13 mouse cellular contexts compared by ENCODE assay signal in the genomic region with DNA sequence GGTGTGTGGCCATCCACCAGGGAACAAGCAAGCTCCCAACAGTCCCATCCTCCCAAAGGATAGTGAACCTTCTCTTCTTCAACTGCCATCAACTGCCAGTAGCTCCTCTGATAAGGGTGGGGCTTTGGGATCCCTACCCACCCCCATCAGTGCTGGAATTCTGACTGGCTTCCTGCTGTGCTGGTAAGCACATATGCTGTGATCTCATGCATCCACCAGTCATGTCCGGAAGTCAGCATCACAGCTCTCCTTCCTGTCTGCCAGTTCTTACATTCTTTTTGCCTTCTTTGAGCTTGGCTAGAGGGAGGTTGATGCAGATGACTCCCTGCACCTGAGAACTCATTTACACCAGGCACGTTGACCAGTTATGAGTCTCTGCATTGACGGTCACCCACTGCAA. TPM values are rescaled to one million over a fixed set of nuclear protein-coding genes. Genes with fewer than 3 reads are reported as not detected.
DNase-seq lines count a peak whose midpoint lies in the region; ATAC-seq and TF ChIP-seq lines count a peak whose summit lies in the region.
"Had no signal": no experiment of that assay in that cellular context is flagged by ENCODE, and none has a peak within 500 bp of the region (broad histone marks: within the 10 kb centered on the region; RNA-seq: fewer than 3 reads in every experiment).

No protein-coding gene starts in this region.

- no peak overlapping the region for H3K9ac ChIP-seq in heart, embryonic 13.5 days
- H3K9ac ChIP-seq: forebrain, postnatal 0 days; hindbrain, embryonic 15.5 days; midbrain, embryonic 12.5 days had no signal

- 46% methylated on average over 3 of the region's 3 CpGs for WGBS in heart, embryonic 13.5 days
- 56% methylated on average over 3 of the region's 3 CpGs for WGBS in spleen, adult 2 months

- no peak for DNase-seq in heart, postnatal 25 days (ENCODE audit: low spot score)
- DNase-seq in spleen, adult 2 months (ENCODE audit: low read depth in 1 of 2, low spot score in 2 of 2) = peak in 1 of 2 experiments; percentile 5
- DNase-seq in spleen, postnatal 14 days (ENCODE audit: low spot score in 2 of 2) = no peak
- peak; percentile 63 for DNase-seq in induced T-regulatory cell, adult 2 months (ENCODE audit: low read depth)
- DNase-seq in thymus, postnatal 25 days = peak; percentile 37
- no peak for DNase-seq in Muller cell, postnatal 12 days (ENCODE audit: inconsistent ontology term)
- no peak for DNase-seq in gastrocnemius, postnatal 36 days
- DNase-seq: forebrain, postnatal 0 days; layer of hippocampus, postnatal 36 days; retina, postnatal 1 day had no signal

- H3K4me3 ChIP-seq in heart, embryonic 13.5 days = no peak overlapping the region
- H3K4me3 ChIP-seq in spleen, adult 2 months (ENCODE audit: extremely low read depth, insufficient read depth, insufficient read length) = no peak overlapping the region
- H3K4me3 ChIP-seq: hindbrain, embryonic 15.5 days; midbrain, embryonic 12.5 days had no signal

- H3K9me3 ChIP-seq in heart, embryonic 13.5 days = no peaks in the 10 kb centered on the region
- H3K9me3 ChIP-seq: hindbrain, embryonic 15.5 days; midbrain, embryonic 12.5 days had no signal

- H3K27ac ChIP-seq in heart, embryonic 13.5 days (replicated peaks) = peak overlapping the region; percentile 40; the same call in 1 of the 2 replicates
- H3K27ac ChIP-seq in spleen, adult 2 months (ENCODE audit: insufficient read depth, low read length) = peak overlapping the region; percentile 54
- H3K27ac ChIP-seq: hindbrain, embryonic 15.5 days; midbrain, embryonic 12.5 days had no signal

- no peaks in the 10 kb centered on the region for H3K27me3 ChIP-seq in heart, embryonic 13.5 days (replicated peaks)
- no peaks in the 10 kb centered on the region for H3K27me3 ChIP-seq in spleen, adult 2 months (ENCODE audit: control insufficient read depth, insufficient read depth, low read length)
- H3K27me3 ChIP-seq: hindbrain, embryonic 15.5 days; midbrain, embryonic 12.5 days had no signal

- TF ChIP-seq CTCF in spleen, adult 2 months (IDR thresholded peaks at IDR 0.05; ENCODE audit: extremely low read depth, insufficient read depth, insufficient read length, insufficient replicate concordance) = no peak

- TF ChIP-seq POLR2A in spleen, adult 2 months (IDR thresholded peaks at IDR 0.05; ENCODE audit: low read depth, low read length) = no peak

- intact Hi-C loops in heart, postnatal 25 days (cut with DNase I) = loop anchor here (5.0 kb wide), 1 partner anchor 60 kb away; the partner anchor contains the start of gene Ttf1
- intact Hi-C loops in gastrocnemius, postnatal 36 days (cut with DNase I) = no loop called here

- peaks cover 20% of the 10 kb centered on the region for H3K4me1 ChIP-seq in heart, embryonic 13.5 days
- H3K4me1 ChIP-seq in spleen, adult 2 months (ENCODE audit: control insufficient read depth, insufficient read depth, insufficient read length) = peaks cover 3% of the 10 kb centered on the region

- ATAC-seq in heart, embryonic 13.5 days (ENCODE audit: extremely low read depth, insufficient number of reproducible peaks, low FRiP score, low TSS enrichment) = no peak
- ATAC-seq: forebrain, postnatal 0 days had no signal

- H3K36me3 ChIP-seq in heart, embryonic 13.5 days = peaks cover 9% of the 10 kb centered on the region
- H3K36me3 ChIP-seq in spleen, adult 2 months (ENCODE audit: control insufficient read depth, insufficient read depth, low read length) = peaks cover 3% of the 10 kb centered on the region
- H3K36me3 ChIP-seq: hindbrain, embryonic 15.5 days had no signal

- H3K4me2 ChIP-seq in heart, embryonic 13.5 days = no peak overlapping the region
- H3K4me2 ChIP-seq: hindbrain, embryonic 15.5 days; midbrain, embryonic 12.5 days had no signal

RNA-seq across cellular contexts. Expression of gene Setx, which starts 1.5 kb away (rescaled TPM):
- polyA plus RNA-seq in heart, embryonic 13.5 days (2015; fragmentation: Nextera tagmentation; extraction: Ambion mirVana) = 5.7 and 7.4 TPM in 2 replicates
- 10 to 100 TPM; 29.8 to 35.0 TPM for total RNA-seq in heart, postnatal 25 days (2021)
- 6.6 and 7.2 TPM in 2 replicates for polyA plus RNA-seq in spleen, adult 2 months (2012; rRNA removed)
- 10 to 100 TPM; 26.9 to 31.1 TPM for total RNA-seq in gastrocnemius, postnatal 36 days (2021)

Comparison
In these comparisons a context has a peak if more than half of its experiments do, and no peak if none do; other contexts are left out.
1. DNase-seq: peak in induced T-regulatory cell, adult 2 months (single experiment) and thymus, postnatal 25 days (single experiment); none in heart, postnatal 25 days (single experiment), spleen, postnatal 14 days (0 of 2), Muller cell, postnatal 12 days (single experiment) and gastrocnemius, postnatal 36 days (0 of 2).